Mouse (Mus musculus): ENCODE data around the gene Pkp4. TPM values are rescaled to one million over a fixed set of nuclear protein-coding genes. Genes with fewer than 3 reads are reported as not detected.

Gene Pkp4
- polyA plus RNA-seq, 1 experiment, result 20.4 TPM

- H3K9me3 ChIP-seq, result no peaks in the 10 kb centered on the region
- H3K4me3 ChIP-seq (replicated peaks), result no peak overlapping the region
- no peak for TF ChIP-seq GATA1 (IDR thresholded peaks at IDR 0.05; ENCODE audit: borderline replicate concordance, low read length)
- no peak for TF ChIP-seq FLI1 (IDR thresholded peaks at IDR 0.05; ENCODE audit: low read length)
- peaks cover 23% of the 10 kb centered on the region for H3K4me1 ChIP-seq
- H3K27me3 ChIP-seq (replicated peaks), result no peaks in the 10 kb centered on the region
- peaks cover 23% of the 10 kb centered on the region for H3K36me3 ChIP-seq (replicated peaks; ENCODE audit: low read length)
Observed at GRCm38 (mm10) chr2:59301671-59302070, 141.0 kb downstream of the Pkp4 start.

- Histone ChIP-seq H3K36me3 (replicated peaks; ENCODE audit: low read length) (peaks cover 29% of the 10 kb centered on the region), H3K4me1 (peaks cover 26% of the 10 kb centered on the region), H3K4me3 (replicated peaks) (no peak overlapping the region), H3K9me3 (no peaks in the 10 kb centered on the region), H3K27me3 (replicated peaks) (no peaks in the 10 kb centered on the region)
- TF ChIP-seq FLI1 (IDR thresholded peaks at IDR 0.05; ENCODE audit: low read length), result no peak
- no peak for TF ChIP-seq GATA1 (IDR thresholded peaks at IDR 0.05; ENCODE audit: borderline replicate concordance, low read length)
Observed at GRCm38 (mm10) chr2:59302430-59302829, 141.8 kb downstream of the Pkp4 start.

- Histone ChIP-seq H3K9me3 (no peaks in the 10 kb centered on the region), H3K4me3 (replicated peaks) (no peak overlapping the region), H3K36me3 (replicated peaks; ENCODE audit: low read length) (peaks cover 41% of the 10 kb centered on the region), H3K27me3 (replicated peaks) (no peaks in the 10 kb centered on the region), H3K4me1 (peaks cover 26% of the 10 kb centered on the region)
- TF ChIP-seq FLI1 (IDR thresholded peaks at IDR 0.05; ENCODE audit: low read length) (no peak), GATA1 (IDR thresholded peaks at IDR 0.05; ENCODE audit: borderline replicate concordance, low read length) (no peak)
Observed at GRCm38 (mm10) chr2:59303530-59304063, 142.9 kb downstream of the Pkp4 start.

- Histone ChIP-seq H3K4me1 (peaks cover 13% of the 10 kb centered on the region), H3K36me3 (replicated peaks; ENCODE audit: low read length) (peaks cover 70% of the 10 kb centered on the region), H3K27me3 (replicated peaks) (no peaks in the 10 kb centered on the region), H3K4me3 (replicated peaks) (no peak overlapping the region), H3K9me3 (no peaks in the 10 kb centered on the region)
- TF ChIP-seq GATA1 (IDR thresholded peaks at IDR 0.05; ENCODE audit: borderline replicate concordance, low read length), result no peak
Observed at GRCm38 (mm10) chr2:59307302-59307701, 146.7 kb downstream of the Pkp4 start.

GRCm38 (mm10) chr2:59308055-59308454, 147.4 kb downstream of the Pkp4 start:
- Histone ChIP-seq H3K36me3 (replicated peaks; ENCODE audit: low read length) (peaks cover 77% of the 10 kb centered on the region), H3K27me3 (replicated peaks) (no peaks in the 10 kb centered on the region), H3K9me3 (no peaks in the 10 kb centered on the region), H3K4me1 (peaks cover 13% of the 10 kb centered on the region), H3K4me3 (replicated peaks) (no peak overlapping the region)
- TF ChIP-seq GATA1 (IDR thresholded peaks at IDR 0.05; ENCODE audit: borderline replicate concordance, low read length) (no peak), FLI1 (IDR thresholded peaks at IDR 0.05; ENCODE audit: low read length) (no peak)

GRCm38 (mm10) chr2:59313293-59313692, 152.6 kb downstream of the Pkp4 start:
- Histone ChIP-seq H3K4me1 (no peaks in the 10 kb centered on the region), H3K36me3 (replicated peaks; ENCODE audit: low read length) (peaks cover 88% of the 10 kb centered on the region), H3K27me3 (replicated peaks) (no peaks in the 10 kb centered on the region), H3K4me3 (replicated peaks) (no peak overlapping the region), H3K9me3 (peaks cover 5% of the 10 kb centered on the region)
- TF ChIP-seq FLI1 (IDR thresholded peaks at IDR 0.05; ENCODE audit: low read length) (no peak), GATA1 (IDR thresholded peaks at IDR 0.05; ENCODE audit: borderline replicate concordance, low read length) (no peak)

- Histone ChIP-seq H3K4me1 (no peaks in the 10 kb centered on the region), H3K36me3 (replicated peaks; ENCODE audit: low read length) (peaks cover 84% of the 10 kb centered on the region), H3K9me3 (peaks cover 15% of the 10 kb centered on the region), H3K27me3 (replicated peaks) (no peaks in the 10 kb centered on the region), H3K4me3 (replicated peaks) (peak overlapping the region; percentile 21)
- TF ChIP-seq FLI1 (IDR thresholded peaks at IDR 0.05; ENCODE audit: low read length) (no peak), GATA1 (IDR thresholded peaks at IDR 0.05; ENCODE audit: borderline replicate concordance, low read length) (no peak)
Observed at GRCm38 (mm10) chr2:59318631-59319030, 158.0 kb downstream of the Pkp4 start.

- Histone ChIP-seq H3K4me1 (peaks cover 34% of the 10 kb centered on the region), H3K36me3 (replicated peaks; ENCODE audit: low read length) (peaks cover 51% of the 10 kb centered on the region), H3K4me3 (replicated peaks) (no peak overlapping the region), H3K27me3 (replicated peaks) (no peaks in the 10 kb centered on the region), H3K9me3 (no peaks in the 10 kb centered on the region)
- TF ChIP-seq FLI1 (IDR thresholded peaks at IDR 0.05; ENCODE audit: low read length) (no peak), GATA1 (IDR thresholded peaks at IDR 0.05; ENCODE audit: borderline replicate concordance, low read length) (no peak)
Observed at GRCm38 (mm10) chr2:59327946-59328345, 167.3 kb downstream of the Pkp4 start.

- TF ChIP-seq GATA1 (IDR thresholded peaks at IDR 0.05; ENCODE audit: borderline replicate concordance, low read length), result no peak
- Histone ChIP-seq H3K4me3 (replicated peaks) (no peak overlapping the region), H3K4me1 (peaks cover 42% of the 10 kb centered on the region), H3K27me3 (replicated peaks) (no peaks in the 10 kb centered on the region), H3K9me3 (no peaks in the 10 kb centered on the region), H3K36me3 (replicated peaks; ENCODE audit: low read length) (peaks cover 58% of the 10 kb centered on the region)
Observed at GRCm38 (mm10) chr2:59331093-59331492, 170.4 kb downstream of the Pkp4 start.

GRCm38 (mm10) chr2:59332523-59332922, 171.9 kb downstream of the Pkp4 start:
- H3K9me3 ChIP-seq, result no peaks in the 10 kb centered on the region
- TF ChIP-seq GATA1 (IDR thresholded peaks at IDR 0.05; ENCODE audit: borderline replicate concordance, low read length) (no peak), FLI1 (IDR thresholded peaks at IDR 0.05; ENCODE audit: low read length) (no peak)
- peak overlapping the region; percentile 42 for H3K4me3 ChIP-seq (replicated peaks)
- H3K27me3 ChIP-seq (replicated peaks), result no peaks in the 10 kb centered on the region
- peaks cover 58% of the 10 kb centered on the region for H3K36me3 ChIP-seq (replicated peaks; ENCODE audit: low read length)
- H3K4me1 ChIP-seq, result peaks cover 35% of the 10 kb centered on the region

GRCm38 (mm10) chr2:59338501-59338900, 177.9 kb downstream of the Pkp4 start:
- Histone ChIP-seq H3K9me3 (no peaks in the 10 kb centered on the region), H3K4me1 (peaks cover 21% of the 10 kb centered on the region), H3K27me3 (replicated peaks) (no peaks in the 10 kb centered on the region), H3K4me3 (replicated peaks) (no peak overlapping the region), H3K36me3 (replicated peaks; ENCODE audit: low read length) (peaks cover 84% of the 10 kb centered on the region)
- TF ChIP-seq GATA1 (IDR thresholded peaks at IDR 0.05; ENCODE audit: borderline replicate concordance, low read length) (no peak), FLI1 (IDR thresholded peaks at IDR 0.05; ENCODE audit: low read length) (no peak)
